Mouse (Mus musculus): ENCODE measurements around the gene Cse1l. TPM values are rescaled to one million over a fixed set of nuclear protein-coding genes. Genes with fewer than 3 reads are reported as not detected.
A peak's percentile ranks its signal among the peaks of the same experiment; 100 is the strongest.

Cse1l gene
- polyA plus RNA-seq, 1 experiment = 39.0 TPM

GRCm38 (mm10) chr2:166944346-166944745 is 38.5 kb downstream of the Cse1l start:
- Histone ChIP-seq H3K4me1 (ENCODE audit: control insufficient read depth, insufficient read depth, low read length) (no peaks in the 10 kb centered on the region), H3K27ac (ENCODE audit: control insufficient read depth, insufficient read depth, low read depth, low read length, poor library complexity) (no peak overlapping the region), H3K4me3 (replicated peaks; ENCODE audit: control insufficient read depth, low read depth, low read length) (no peak overlapping the region)
- 85% methylated on average over 1 of the region's 1 CpGs for WGBS
- TF ChIP-seq CTCF (IDR thresholded peaks at IDR 0.05; ENCODE audit: control insufficient read depth, insufficient read depth, low read length) (no peak), POLR2A (IDR thresholded peaks at IDR 0.05; ENCODE audit: borderline replicate concordance, control insufficient read depth, low read depth, low read length) (no peak)

GRCm38 (mm10) chr2:166945456-166945855 is 39.6 kb downstream of the Cse1l start:
- 49% methylated on average over 4 of the region's 4 CpGs for WGBS
- H3K4me3 ChIP-seq (replicated peaks; ENCODE audit: control insufficient read depth, low read depth, low read length) = no peak overlapping the region
- TF ChIP-seq POLR2A (IDR thresholded peaks at IDR 0.05; ENCODE audit: borderline replicate concordance, control insufficient read depth, low read depth, low read length) = no peak
- peak; percentile 29; the same call in 1 of the 2 replicates for TF ChIP-seq CTCF (IDR thresholded peaks at IDR 0.05; ENCODE audit: control insufficient read depth, insufficient read depth, low read length)
- no peak overlapping the region for H3K27ac ChIP-seq (ENCODE audit: control insufficient read depth, insufficient read depth, low read depth, low read length, poor library complexity)
- no peaks in the 10 kb centered on the region for H3K4me1 ChIP-seq (ENCODE audit: control insufficient read depth, insufficient read depth, low read length)

GRCm38 (mm10) chr2:166948246-166948645 is 42.4 kb downstream of the Cse1l start:
- WGBS = 83% methylated on average over 1 of the region's 1 CpGs
- Histone ChIP-seq H3K4me1 (ENCODE audit: control insufficient read depth, insufficient read depth, low read length) (no peaks in the 10 kb centered on the region), H3K27ac (ENCODE audit: control insufficient read depth, insufficient read depth, low read depth, low read length, poor library complexity) (no peak overlapping the region), H3K4me3 (replicated peaks; ENCODE audit: control insufficient read depth, low read depth, low read length) (no peak overlapping the region)
- TF ChIP-seq CTCF (IDR thresholded peaks at IDR 0.05; ENCODE audit: control insufficient read depth, insufficient read depth, low read length) (no peak), POLR2A (IDR thresholded peaks at IDR 0.05; ENCODE audit: borderline replicate concordance, control insufficient read depth, low read depth, low read length) (no peak)

GRCm38 (mm10) chr2:166948936-166949335 is 43.1 kb downstream of the Cse1l start:
- no peak overlapping the region for H3K27ac ChIP-seq (ENCODE audit: control insufficient read depth, insufficient read depth, low read depth, low read length, poor library complexity)
- WGBS = 86% methylated on average over 10 of the region's 10 CpGs
- no peak for TF ChIP-seq CTCF (IDR thresholded peaks at IDR 0.05; ENCODE audit: control insufficient read depth, insufficient read depth, low read length)
- no peak for TF ChIP-seq POLR2A (IDR thresholded peaks at IDR 0.05; ENCODE audit: borderline replicate concordance, control insufficient read depth, low read depth, low read length)
- H3K4me1 ChIP-seq (ENCODE audit: control insufficient read depth, insufficient read depth, low read length) = no peaks in the 10 kb centered on the region
- H3K4me3 ChIP-seq (replicated peaks; ENCODE audit: control insufficient read depth, low read depth, low read length) = no peak overlapping the region

- TF ChIP-seq CTCF (IDR thresholded peaks at IDR 0.05; ENCODE audit: control insufficient read depth, insufficient read depth, low read length) = no peak
- no peak for TF ChIP-seq POLR2A (IDR thresholded peaks at IDR 0.05; ENCODE audit: borderline replicate concordance, control insufficient read depth, low read depth, low read length)
- no peaks in the 10 kb centered on the region for H3K4me1 ChIP-seq (ENCODE audit: control insufficient read depth, insufficient read depth, low read length)
- H3K27ac ChIP-seq (ENCODE audit: control insufficient read depth, insufficient read depth, low read depth, low read length, poor library complexity) = no peak overlapping the region
- H3K4me3 ChIP-seq (replicated peaks; ENCODE audit: control insufficient read depth, low read depth, low read length) = no peak overlapping the region
- WGBS = 82% methylated on average over 14 of the region's 14 CpGs
Measured at GRCm38 (mm10) chr2:166950853-166951648, 45.2 kb downstream of the Cse1l start.

- Histone ChIP-seq H3K4me3 (replicated peaks; ENCODE audit: control insufficient read depth, low read depth, low read length) (no peak overlapping the region), H3K27ac (ENCODE audit: control insufficient read depth, insufficient read depth, low read depth, low read length, poor library complexity) (no peak overlapping the region), H3K4me1 (ENCODE audit: control insufficient read depth, insufficient read depth, low read length) (no peaks in the 10 kb centered on the region)
- TF ChIP-seq CTCF (IDR thresholded peaks at IDR 0.05; ENCODE audit: control insufficient read depth, insufficient read depth, low read length) (no peak), POLR2A (IDR thresholded peaks at IDR 0.05; ENCODE audit: borderline replicate concordance, control insufficient read depth, low read depth, low read length) (no peak)
- WGBS = 87% methylated on average over 6 of the region's 6 CpGs
Measured at GRCm38 (mm10) chr2:166952151-166952550, 46.3 kb downstream of the Cse1l start.

- WGBS = 49% methylated on average over 7 of the region's 7 CpGs
Measured at GRCm38 (mm10) chr2:166956805-166957204, 51.0 kb downstream of the Cse1l start.

GRCm38 (mm10) chr2:166960648-166961330 is 54.9 kb downstream of the Cse1l start:
- no peak overlapping the region for H3K27ac ChIP-seq (ENCODE audit: control insufficient read depth, insufficient read depth, low read depth, low read length, poor library complexity)
- no peaks in the 10 kb centered on the region; the same call in 1 of the 2 replicates for H3K4me1 ChIP-seq (ENCODE audit: control insufficient read depth, insufficient read depth, low read length)
- H3K4me3 ChIP-seq (replicated peaks; ENCODE audit: control insufficient read depth, low read depth, low read length) = no peak overlapping the region
- TF ChIP-seq POLR2A (IDR thresholded peaks at IDR 0.05; ENCODE audit: borderline replicate concordance, control insufficient read depth, low read depth, low read length) (no peak), CTCF (IDR thresholded peaks at IDR 0.05; ENCODE audit: control insufficient read depth, insufficient read depth, low read length) (no peak)
- WGBS = 84% methylated on average over 8 of the region's 8 CpGs

More at GRCm38 (mm10) chr2:166956805-166957204, 51.0 kb downstream of the Cse1l start:
- H3K27ac ChIP-seq (ENCODE audit: control insufficient read depth, insufficient read depth, low read depth, low read length, poor library complexity) = no peak overlapping the region
- no peaks in the 10 kb centered on the region for H3K4me1 ChIP-seq (ENCODE audit: control insufficient read depth, insufficient read depth, low read length)
- TF ChIP-seq POLR2A (IDR thresholded peaks at IDR 0.05; ENCODE audit: borderline replicate concordance, control insufficient read depth, low read depth, low read length) = no peak
- peak; percentile 21; the same call in 1 of the 2 replicates for TF ChIP-seq CTCF (IDR thresholded peaks at IDR 0.05; ENCODE audit: control insufficient read depth, insufficient read depth, low read length)
- no peak overlapping the region for H3K4me3 ChIP-seq (replicated peaks; ENCODE audit: control insufficient read depth, low read depth, low read length)
